Mouse (Mus musculus): ENCODE data around the gene Inpp5d.

The Inpp5d gene

GRCm38 (mm10) chr1:87620211-87620668, at the start of gene Inpp5d:
Gene Inpp5d (plus strand): TSS chr1:87620312.
- DNase-seq (ENCODE audit: low read depth), result no peak

GRCm38 (mm10) chr1:87573261-87573660, 46.9 kb upstream of the Inpp5d start:
- DNase-seq (ENCODE audit: low read depth), result no peak

GRCm38 (mm10) chr1:87573800-87574215, 46.3 kb upstream of the Inpp5d start, which contains the start of gene Ngef:
Gene Ngef (minus strand): TSS chr1:87573870.
- DNase-seq (ENCODE audit: low read depth), result no peak

GRCm38 (mm10) chr1:87574353-87574752, 45.8 kb upstream of the Inpp5d start:
- DNase-seq (ENCODE audit: low read depth), result no peak

- DNase-seq (ENCODE audit: low read depth), result peak; percentile 70
Observed at GRCm38 (mm10) chr1:87574785-87575184, 45.3 kb upstream of the Inpp5d start.

- DNase-seq (ENCODE audit: low read depth), result no peak
Observed at GRCm38 (mm10) chr1:87578965-87579364, 41.1 kb upstream of the Inpp5d start.

GRCm38 (mm10) chr1:87580824-87581223, 39.3 kb upstream of the Inpp5d start:
- DNase-seq (ENCODE audit: low read depth), result no peak

- DNase-seq (ENCODE audit: low read depth), result no peak
Observed at GRCm38 (mm10) chr1:87589162-87589561, 30.9 kb upstream of the Inpp5d start.

- no peak for DNase-seq (ENCODE audit: low read depth)
Observed at GRCm38 (mm10) chr1:87589980-87590379, 30.1 kb upstream of the Inpp5d start.

GRCm38 (mm10) chr1:87594261-87594660, 25.9 kb upstream of the Inpp5d start:
- peak; percentile 66 for DNase-seq (ENCODE audit: low read depth)

- DNase-seq (ENCODE audit: low read depth), result no peak
Observed at GRCm38 (mm10) chr1:87594671-87595070, 25.4 kb upstream of the Inpp5d start.

GRCm38 (mm10) chr1:87600533-87600932, 19.6 kb upstream of the Inpp5d start:
- DNase-seq (ENCODE audit: low read depth), result no peak

GRCm38 (mm10) chr1:87601801-87602200, 18.3 kb upstream of the Inpp5d start:
- DNase-seq (ENCODE audit: low read depth), result no peak

GRCm38 (mm10) chr1:87603389-87603788, 16.7 kb upstream of the Inpp5d start:
- DNase-seq (ENCODE audit: low read depth), result no peak

GRCm38 (mm10) chr1:87605296-87605695, 14.8 kb upstream of the Inpp5d start:
- no peak for DNase-seq (ENCODE audit: low read depth)

GRCm38 (mm10) chr1:87607385-87608091, 12.6 kb upstream of the Inpp5d start:
- DNase-seq (ENCODE audit: low read depth), result peak; percentile 89

- no peak for DNase-seq (ENCODE audit: low read depth)
Observed at GRCm38 (mm10) chr1:87608416-87609046, 11.6 kb upstream of the Inpp5d start.

GRCm38 (mm10) chr1:87614576-87615295, 5.4 kb upstream of the Inpp5d start:
- DNase-seq (ENCODE audit: low read depth), result no peak

GRCm38 (mm10) chr1:87620693-87621092, 581 bp downstream of the Inpp5d start:
- no peak for DNase-seq (ENCODE audit: low read depth)

- no peak for DNase-seq (ENCODE audit: low read depth)
Observed at GRCm38 (mm10) chr1:87621146-87621857, 1.2 kb downstream of the Inpp5d start.

GRCm38 (mm10) chr1:87621858-87622279, 1.8 kb downstream of the Inpp5d start:
- no peak for DNase-seq (ENCODE audit: low read depth)
